ENCODE assay signal across 10 mouse cellular contexts in the genomic region with DNA sequence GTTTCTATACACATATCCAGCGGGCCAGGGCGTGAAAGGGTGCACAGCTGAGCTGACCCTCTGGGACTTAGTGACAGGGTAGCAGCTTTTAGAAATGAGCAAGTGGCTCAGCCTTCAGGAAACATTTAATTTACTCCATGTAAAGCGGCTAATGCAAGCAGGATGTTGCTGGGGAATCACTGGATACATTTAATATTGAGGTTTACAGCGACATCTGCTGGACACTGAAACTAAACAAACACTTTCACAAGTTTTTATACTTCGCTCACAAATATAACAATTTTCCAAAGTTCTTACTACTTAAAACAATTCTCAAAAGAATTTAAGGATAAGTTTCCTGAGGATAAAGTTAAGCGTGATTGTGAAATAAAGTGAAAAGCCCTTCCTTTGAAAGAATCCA.
DNase-seq lines count a peak whose midpoint lies in the region; ATAC-seq lines count a peak whose summit lies in the region.
"Had no signal": no experiment of that assay in that cellular context is flagged by ENCODE, and none has a peak within 500 bp of the region (broad histone marks: within the 10 kb centered on the region; RNA-seq: fewer than 3 reads in every experiment).

No protein-coding gene starts in this region.

- peaks cover 96% of the 10 kb centered on the region for H3K36me3 ChIP-seq in limb, embryonic 12.5 days
- peaks cover 94% of the 10 kb centered on the region for H3K36me3 ChIP-seq in limb, embryonic 10.5 days
- peaks cover 74% of the 10 kb centered on the region for H3K36me3 ChIP-seq in neural tube, embryonic 15.5 days

- no peak overlapping the region for H3K4me3 ChIP-seq in limb, embryonic 12.5 days (replicated peaks)
- no peak overlapping the region for H3K4me3 ChIP-seq in limb, embryonic 10.5 days
- no peak overlapping the region for H3K4me3 ChIP-seq in neural tube, embryonic 15.5 days (replicated peaks)
- H3K4me3 ChIP-seq: forebrain, embryonic 10.5 days had no signal

- no peak overlapping the region for H3K9ac ChIP-seq in limb, embryonic 12.5 days (replicated peaks)
- no peak overlapping the region for H3K9ac ChIP-seq in neural tube, embryonic 15.5 days (replicated peaks)

- no peaks in the 10 kb centered on the region for H3K27me3 ChIP-seq in limb, embryonic 12.5 days
- H3K27me3 ChIP-seq in limb, embryonic 10.5 days (ENCODE audit: low read depth, poor library complexity, severe bottlenecking): no peaks in the 10 kb centered on the region
- H3K27me3 ChIP-seq in neural tube, embryonic 15.5 days (replicated peaks): no peaks in the 10 kb centered on the region

- ATAC-seq in limb, embryonic 12.5 days (ENCODE audit: insufficient number of reproducible peaks, insufficient read depth, low FRiP score, low TSS enrichment, low read depth): peak; percentile 49; the same call in 1 of the 2 replicates
- no peak for ATAC-seq in neural tube, embryonic 15.5 days (ENCODE audit: low FRiP score)

- DNase-seq in limb, embryonic 10.5 days (ENCODE audit: low spot score): no peak
- DNase-seq in CD4-positive, CD25-positive, alpha-beta regulatory T cell, adult 2 months (ENCODE audit: low read depth, low spot score): peak; percentile 70
- DNase-seq in MN1 (ENCODE audit: low spot score): peak; percentile 51
- DNase-seq in induced T-regulatory cell, adult 2 months (ENCODE audit: low read depth): peak; percentile 71
- no peak for DNase-seq in thymus, postnatal 36 days
- no peak for DNase-seq in adrenal gland, postnatal 4 days (ENCODE audit: low spot score in 2 of 2)
- DNase-seq: liver had no signal

- 68% methylated on average over 6 of the region's 6 CpGs for WGBS in limb, embryonic 12.5 days
- 78% methylated on average over 6 of the region's 6 CpGs for WGBS in limb, embryonic 10.5 days
- 81% methylated on average over 6 of the region's 6 CpGs for WGBS in neural tube, embryonic 15.5 days

- no peak overlapping the region for H3K27ac ChIP-seq in limb, embryonic 12.5 days
- no peak overlapping the region for H3K27ac ChIP-seq in limb, embryonic 10.5 days
- no peak overlapping the region for H3K27ac ChIP-seq in neural tube, embryonic 15.5 days (replicated peaks)
- H3K27ac ChIP-seq: forebrain, embryonic 10.5 days had no signal

- no peaks in the 10 kb centered on the region for H3K4me1 ChIP-seq in limb, embryonic 12.5 days (replicated peaks)
- H3K4me1 ChIP-seq in limb, embryonic 10.5 days: peaks cover 2% of the 10 kb centered on the region; the same call in 1 of the 2 replicates
- 0 out of 2 replicates have a peak, but pooled peaks cover 6% of the 10 kb centered on the region for H3K4me1 ChIP-seq in neural tube, embryonic 15.5 days

- H3K9me3 ChIP-seq in limb, embryonic 12.5 days: no peaks in the 10 kb centered on the region
- no peaks in the 10 kb centered on the region for H3K9me3 ChIP-seq in limb, embryonic 10.5 days (replicated peaks)
- H3K9me3 ChIP-seq in neural tube, embryonic 15.5 days (replicated peaks): no peaks in the 10 kb centered on the region
- H3K9me3 ChIP-seq: forebrain, embryonic 10.5 days had no signal

- H3K4me2 ChIP-seq in limb, embryonic 12.5 days: no peak overlapping the region
- no peak overlapping the region for H3K4me2 ChIP-seq in neural tube, embryonic 15.5 days

Comparison
In these comparisons a context has a peak if more than half of its experiments do, and no peak if none do; other contexts are left out.
1. DNase-seq: peak in CD4-positive, CD25-positive, alpha-beta regulatory T cell, adult 2 months (single experiment), MN1 (single experiment) and induced T-regulatory cell, adult 2 months (single experiment); none in limb, embryonic 10.5 days (single experiment), thymus, postnatal 36 days (0 of 2) and adrenal gland, postnatal 4 days (0 of 2).